Mouse (Mus musculus): Measurements from ENCODE around the gene Vstm5. TPM values are rescaled to one million over a fixed set of nuclear protein-coding genes. Genes with fewer than 3 reads are reported as not detected.

Vstm5 gene
- polyA plus RNA-seq, 2 experiments, result 0.06 to 0.27 TPM

GRCm38 (mm10) chr9:15254501-15254900 is 15.7 kb downstream of the Vstm5 start:
- Histone ChIP-seq H3K27ac (no peak overlapping the region), H3K4me3 (ENCODE audit: insufficient read depth in 1 of 2, low read depth in 2 of 2, low read length in 2 of 2) (no peak overlapping the region), H3K36me3 (replicated peaks; ENCODE audit: control insufficient read depth, insufficient read depth, low read depth) (no peaks in the 10 kb centered on the region), H3K27me3 (ENCODE audit: control insufficient read depth, insufficient read depth, low read length) (no peaks in the 10 kb centered on the region), H3K4me1 (replicated peaks; ENCODE audit: control insufficient read depth in 2 of 2, insufficient read depth in 2 of 2, low read length in 1 of 2) (no peaks in the 10 kb centered on the region), H3K4me2 (ENCODE audit: low read depth) (no peak overlapping the region), H3K9me3 (ENCODE audit: control insufficient read depth, low read length) (no peaks in the 10 kb centered on the region), H3K9ac (replicated peaks) (no peak overlapping the region)
- no peak for DNase-seq (ENCODE audit: low read depth in 3 of 3, low spot score in 3 of 3)
- no peak for TF ChIP-seq CTCF (IDR thresholded peaks at IDR 0.05; ENCODE audit: low read depth)
- TF ChIP-seq EP300 (IDR thresholded peaks at IDR 0.05; ENCODE audit: low read depth), result no peak
- ATAC-seq (ENCODE audit: insufficient read depth), result no peak
- WGBS (ENCODE audit: insufficient replicate concordance), result 65% methylated on average over 7 of the region's 7 CpGs

DNA sequence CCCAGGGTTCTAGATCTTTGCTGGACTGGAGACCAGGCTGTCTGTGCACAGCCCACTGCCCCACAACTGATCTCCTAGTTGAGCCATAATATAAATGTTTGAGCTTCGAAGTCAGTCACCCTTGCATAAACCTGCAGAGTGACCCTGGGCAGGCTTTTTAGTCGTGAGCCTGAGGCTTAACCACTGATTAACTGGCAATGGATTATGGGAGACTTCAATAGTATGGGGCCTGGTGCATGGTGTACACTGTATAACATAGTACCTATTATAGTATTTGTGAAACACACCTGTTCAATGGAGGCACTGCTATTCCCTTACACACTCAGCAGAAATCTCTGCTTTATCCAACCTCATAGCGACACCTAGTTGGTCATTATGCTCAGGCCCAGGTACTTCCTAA is 17.4 kb downstream of the Vstm5 start:
- no peak overlapping the region for H3K9ac ChIP-seq (replicated peaks)

DNA sequence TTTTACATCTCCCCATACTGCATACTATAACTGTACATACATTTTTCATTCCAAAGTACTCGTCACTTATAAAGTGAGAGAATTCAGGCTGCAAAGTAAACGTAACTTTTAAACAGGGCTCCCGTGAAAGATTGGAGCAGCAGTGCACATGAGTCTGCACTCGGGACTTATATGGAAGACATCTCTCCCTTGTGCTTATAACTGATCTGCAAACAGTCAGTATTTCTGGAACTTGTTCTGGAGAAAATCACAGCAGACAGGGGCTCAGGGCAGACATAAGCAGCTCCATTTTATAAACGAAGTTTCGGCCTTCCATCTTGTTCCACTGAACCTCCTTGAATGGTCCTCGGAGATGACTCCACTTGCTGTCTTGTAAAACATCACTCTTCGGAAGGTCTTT is 23.1 kb downstream of the Vstm5 start:
- peaks cover 42% of the 10 kb centered on the region for H3K36me3 ChIP-seq (replicated peaks; ENCODE audit: control insufficient read depth, insufficient read depth, low read depth)
- no peaks in the 10 kb centered on the region for H3K9me3 ChIP-seq (ENCODE audit: control insufficient read depth, low read length)
- H3K4me2 ChIP-seq (ENCODE audit: low read depth), result no peak overlapping the region
- no peak overlapping the region for H3K9ac ChIP-seq (replicated peaks)
- no peaks in the 10 kb centered on the region for H3K4me1 ChIP-seq (replicated peaks; ENCODE audit: control insufficient read depth in 2 of 2, insufficient read depth in 2 of 2, low read length in 1 of 2)
- ATAC-seq (ENCODE audit: insufficient read depth) (no peak), DNase-seq (ENCODE audit: low read depth in 3 of 3, low spot score in 3 of 3) (no peak)
- WGBS (ENCODE audit: insufficient replicate concordance), result 80% methylated on average over 8 of the region's 8 CpGs
- no peaks in the 10 kb centered on the region for H3K27me3 ChIP-seq (ENCODE audit: control insufficient read depth, insufficient read depth, low read length)
- no peak overlapping the region for H3K27ac ChIP-seq
- no peak overlapping the region for H3K4me3 ChIP-seq (ENCODE audit: insufficient read depth in 1 of 2, low read depth in 2 of 2, low read length in 2 of 2)
- TF ChIP-seq EP300 (IDR thresholded peaks at IDR 0.05; ENCODE audit: low read depth), result no peak
- no peak for TF ChIP-seq CTCF (IDR thresholded peaks at IDR 0.05; ENCODE audit: low read depth)

More for the DNA sequence above, 17.4 kb downstream of the Vstm5 start:
- ATAC-seq (ENCODE audit: insufficient read depth) (no peak), DNase-seq (ENCODE audit: low read depth in 3 of 3, low spot score in 3 of 3) (no peak)
- Histone ChIP-seq H3K4me3 (ENCODE audit: insufficient read depth in 1 of 2, low read depth in 2 of 2, low read length in 2 of 2) (no peak overlapping the region), H3K9me3 (ENCODE audit: control insufficient read depth, low read length) (no peaks in the 10 kb centered on the region), H3K27me3 (ENCODE audit: control insufficient read depth, insufficient read depth, low read length) (no peaks in the 10 kb centered on the region), H3K4me2 (ENCODE audit: low read depth) (no peak overlapping the region), H3K27ac (no peak overlapping the region), H3K4me1 (replicated peaks; ENCODE audit: control insufficient read depth in 2 of 2, insufficient read depth in 2 of 2, low read length in 1 of 2) (no peaks in the 10 kb centered on the region), H3K36me3 (replicated peaks; ENCODE audit: control insufficient read depth, insufficient read depth, low read depth) (peaks cover 3% of the 10 kb centered on the region)
- TF ChIP-seq EP300 (IDR thresholded peaks at IDR 0.05; ENCODE audit: low read depth), result no peak
- TF ChIP-seq CTCF (IDR thresholded peaks at IDR 0.05; ENCODE audit: low read depth), result no peak
- WGBS (ENCODE audit: insufficient replicate concordance), result 60% methylated on average over 3 of the region's 3 CpGs

GRCm38 (mm10) chr9:15263487-15263886 is 24.6 kb downstream of the Vstm5 start:
- Histone ChIP-seq H3K27ac (no peak overlapping the region), H3K4me1 (replicated peaks; ENCODE audit: control insufficient read depth in 2 of 2, insufficient read depth in 2 of 2, low read length in 1 of 2) (no peaks in the 10 kb centered on the region), H3K36me3 (replicated peaks; ENCODE audit: control insufficient read depth, insufficient read depth, low read depth) (peaks cover 48% of the 10 kb centered on the region), H3K9ac (replicated peaks) (no peak overlapping the region), H3K4me3 (ENCODE audit: insufficient read depth in 1 of 2, low read depth in 2 of 2, low read length in 2 of 2) (no peak overlapping the region), H3K27me3 (ENCODE audit: control insufficient read depth, insufficient read depth, low read length) (no peaks in the 10 kb centered on the region), H3K4me2 (ENCODE audit: low read depth) (no peak overlapping the region), H3K9me3 (ENCODE audit: control insufficient read depth, low read length) (no peaks in the 10 kb centered on the region)
- no peak for ATAC-seq (ENCODE audit: insufficient read depth)
- WGBS (ENCODE audit: insufficient replicate concordance), result 92% methylated on average over 10 of the region's 10 CpGs
- DNase-seq (ENCODE audit: low read depth in 3 of 3, low spot score in 3 of 3), result no peak
- no peak for TF ChIP-seq EP300 (IDR thresholded peaks at IDR 0.05; ENCODE audit: low read depth)
- no peak for TF ChIP-seq CTCF (IDR thresholded peaks at IDR 0.05; ENCODE audit: low read depth)

GRCm38 (mm10) chr9:15273981-15274380 is 35.1 kb downstream of the Vstm5 start:
- Histone ChIP-seq H3K36me3 (replicated peaks; ENCODE audit: control insufficient read depth, insufficient read depth, low read depth) (peaks cover 63% of the 10 kb centered on the region), H3K9me3 (ENCODE audit: control insufficient read depth, low read length) (no peaks in the 10 kb centered on the region), H3K9ac (replicated peaks) (no peak overlapping the region), H3K27me3 (ENCODE audit: control insufficient read depth, insufficient read depth, low read length) (no peaks in the 10 kb centered on the region), H3K4me2 (ENCODE audit: low read depth) (no peak overlapping the region), H3K27ac (no peak overlapping the region), H3K4me1 (replicated peaks; ENCODE audit: control insufficient read depth in 2 of 2, insufficient read depth in 2 of 2, low read length in 1 of 2) (peaks cover 0 to 8% of the 10 kb centered on the region in 2 experiments; a peak in 2 of 4 replicates), H3K4me3 (ENCODE audit: insufficient read depth in 1 of 2, low read depth in 2 of 2, low read length in 2 of 2) (no peak overlapping the region)
- ATAC-seq (ENCODE audit: insufficient read depth), result no peak
- no peak for TF ChIP-seq CTCF (IDR thresholded peaks at IDR 0.05; ENCODE audit: low read depth)
- no peak for TF ChIP-seq EP300 (IDR thresholded peaks at IDR 0.05; ENCODE audit: low read depth)
- 65% methylated on average over 2 of the region's 2 CpGs for WGBS (ENCODE audit: insufficient replicate concordance)
- DNase-seq (ENCODE audit: low read depth in 3 of 3, low spot score in 3 of 3), result no peak
